Mouse (Mus musculus): ENCODE measurements around the gene Nup133. TPM values are rescaled to one million over a fixed set of nuclear protein-coding genes. Genes with fewer than 3 reads are reported as not detected.

The Nup133 gene
- polyA plus RNA-seq, 1 experiment = 0.92 TPM

DNA sequence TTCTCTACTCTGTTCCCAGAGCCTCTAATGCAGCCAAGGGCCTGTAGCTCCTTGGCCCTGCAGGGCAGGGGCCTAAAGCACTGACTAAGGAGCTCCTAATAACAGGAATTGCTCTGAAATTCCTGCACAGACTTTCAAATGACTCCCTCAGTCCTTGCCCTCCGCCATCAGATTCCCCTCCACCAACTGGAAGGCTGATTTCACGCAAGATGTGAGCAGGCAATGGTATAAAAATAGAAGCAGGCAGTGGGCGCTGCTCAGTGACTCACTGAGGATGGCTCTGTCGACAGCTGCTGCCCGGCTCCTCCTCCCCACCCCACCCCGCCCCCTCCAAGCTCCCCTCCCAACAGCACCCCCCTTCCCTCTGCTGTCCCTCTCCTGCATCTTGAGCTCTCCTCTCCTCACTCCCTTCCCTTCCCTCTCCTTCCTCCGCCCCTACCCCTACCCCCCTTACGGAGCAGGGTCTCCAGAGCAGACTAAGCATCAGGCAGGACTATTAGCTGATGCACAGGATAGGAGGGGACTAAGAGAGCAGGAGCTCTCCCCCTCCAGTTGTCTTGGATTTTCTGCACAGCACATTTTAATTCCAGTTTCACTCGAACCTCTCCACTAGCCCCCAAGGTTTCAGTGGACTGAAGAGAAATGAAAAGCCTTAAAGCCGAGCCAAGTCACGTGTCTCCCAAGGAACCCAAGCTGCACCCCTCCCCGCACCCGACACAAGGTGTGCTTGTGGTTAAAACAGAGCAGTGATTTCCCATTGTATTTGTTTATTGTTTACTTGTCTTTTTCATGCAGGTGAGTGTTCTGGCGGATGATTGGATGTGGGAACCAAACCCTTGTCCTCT is 64.1 kb downstream of the Nup133 start:
- no peak for TF ChIP-seq GATA1 (IDR thresholded peaks at IDR 0.05; ENCODE audit: low read length)
- TF ChIP-seq TAL1 (IDR thresholded peaks at IDR 0.05; ENCODE audit: low read length) = no peak
- no peaks in the 10 kb centered on the region for H3K4me1 ChIP-seq (ENCODE audit: control insufficient read depth)
- peaks cover 54% of the 10 kb centered on the region for H3K27me3 ChIP-seq (ENCODE audit: control insufficient read depth)
- no peaks in the 10 kb centered on the region for H3K9me3 ChIP-seq (ENCODE audit: control insufficient read depth, low read length)
- H3K4me3 ChIP-seq (replicated peaks) = no peak overlapping the region
- H3K36me3 ChIP-seq (ENCODE audit: control insufficient read depth) = no peaks in the 10 kb centered on the region

- H3K36me3 ChIP-seq (ENCODE audit: control insufficient read depth) = no peaks in the 10 kb centered on the region
- H3K9me3 ChIP-seq (ENCODE audit: control insufficient read depth, low read length) = no peaks in the 10 kb centered on the region
- H3K4me1 ChIP-seq (ENCODE audit: control insufficient read depth) = no peaks in the 10 kb centered on the region
- no peak overlapping the region for H3K4me3 ChIP-seq (replicated peaks)
- H3K27me3 ChIP-seq (ENCODE audit: control insufficient read depth) = peaks cover 43% of the 10 kb centered on the region
- TF ChIP-seq GATA1 (IDR thresholded peaks at IDR 0.05; ENCODE audit: low read length) = no peak
- TF ChIP-seq TAL1 (IDR thresholded peaks at IDR 0.05; ENCODE audit: low read length) = no peak
Measured at GRCm38 (mm10) chr8:123883094-123883493, 66.0 kb downstream of the Nup133 start.

- peaks cover 40% of the 10 kb centered on the region for H3K27me3 ChIP-seq (ENCODE audit: control insufficient read depth)
Measured at GRCm38 (mm10) chr8:123882412-123882811, 66.7 kb downstream of the Nup133 start.

DNA sequence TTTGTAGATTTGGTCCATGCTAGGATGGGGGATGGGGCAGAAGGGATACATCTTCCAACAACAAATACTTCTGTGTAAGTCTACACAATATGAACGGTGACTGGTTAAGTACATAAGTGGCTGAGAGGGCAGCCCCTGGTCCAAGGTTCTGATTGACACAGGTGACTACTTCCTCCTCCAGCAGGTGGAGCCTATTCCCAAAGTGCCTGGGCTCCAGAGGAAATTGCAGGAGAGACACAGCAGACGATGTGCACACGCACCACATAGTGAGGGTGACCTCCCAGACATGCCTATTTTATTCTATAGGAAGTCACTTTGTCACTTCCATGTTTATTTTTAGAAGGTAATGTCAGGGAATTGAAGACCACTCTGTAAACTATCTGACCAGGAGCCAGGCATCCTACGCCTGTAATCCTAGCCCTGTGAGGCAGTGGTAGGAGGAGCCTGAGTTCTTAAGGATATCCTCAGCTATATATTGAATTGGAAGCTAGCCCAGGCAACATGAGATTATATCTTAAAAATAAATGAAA is 68.2 kb downstream of the Nup133 start:
- Histone ChIP-seq H3K36me3 (ENCODE audit: control insufficient read depth) (no peaks in the 10 kb centered on the region), H3K27me3 (ENCODE audit: control insufficient read depth) (peaks cover 26% of the 10 kb centered on the region), H3K9me3 (ENCODE audit: control insufficient read depth, low read length) (no peaks in the 10 kb centered on the region), H3K4me1 (ENCODE audit: control insufficient read depth) (no peaks in the 10 kb centered on the region), H3K4me3 (replicated peaks) (no peak overlapping the region)
- TF ChIP-seq TAL1 (IDR thresholded peaks at IDR 0.05; ENCODE audit: low read length) = no peak
- TF ChIP-seq GATA1 (IDR thresholded peaks at IDR 0.05; ENCODE audit: low read length) = no peak

More at GRCm38 (mm10) chr8:123882412-123882811, 66.7 kb downstream of the Nup133 start:
- H3K36me3 ChIP-seq (ENCODE audit: control insufficient read depth) = no peaks in the 10 kb centered on the region
- H3K4me1 ChIP-seq (ENCODE audit: control insufficient read depth) = no peaks in the 10 kb centered on the region
- TF ChIP-seq GATA1 (IDR thresholded peaks at IDR 0.05; ENCODE audit: low read length) = no peak
- no peak for TF ChIP-seq TAL1 (IDR thresholded peaks at IDR 0.05; ENCODE audit: low read length)
- H3K9me3 ChIP-seq (ENCODE audit: control insufficient read depth, low read length) = no peaks in the 10 kb centered on the region
- no peak overlapping the region for H3K4me3 ChIP-seq (replicated peaks)

- Histone ChIP-seq H3K27me3 (ENCODE audit: control insufficient read depth) (peaks cover 20% of the 10 kb centered on the region), H3K36me3 (ENCODE audit: control insufficient read depth) (no peaks in the 10 kb centered on the region), H3K9me3 (ENCODE audit: control insufficient read depth, low read length) (no peaks in the 10 kb centered on the region), H3K4me1 (ENCODE audit: control insufficient read depth) (no peaks in the 10 kb centered on the region), H3K4me3 (replicated peaks) (no peak overlapping the region)
- no peak for TF ChIP-seq TAL1 (IDR thresholded peaks at IDR 0.05; ENCODE audit: low read length)
- no peak for TF ChIP-seq GATA1 (IDR thresholded peaks at IDR 0.05; ENCODE audit: low read length)
Measured at GRCm38 (mm10) chr8:123880271-123880670, 68.8 kb downstream of the Nup133 start.

- Histone ChIP-seq H3K4me3 (replicated peaks) (no peak overlapping the region), H3K9me3 (ENCODE audit: control insufficient read depth, low read length) (no peaks in the 10 kb centered on the region), H3K27me3 (ENCODE audit: control insufficient read depth) (no peaks in the 10 kb centered on the region; the same call in 1 of the 2 replicates), H3K4me1 (ENCODE audit: control insufficient read depth) (no peaks in the 10 kb centered on the region), H3K36me3 (ENCODE audit: control insufficient read depth) (no peaks in the 10 kb centered on the region)
- no peak for TF ChIP-seq GATA1 (IDR thresholded peaks at IDR 0.05; ENCODE audit: low read length)
- TF ChIP-seq TAL1 (IDR thresholded peaks at IDR 0.05; ENCODE audit: low read length) = no peak
Measured at GRCm38 (mm10) chr8:123877865-123878264, 71.2 kb downstream of the Nup133 start.

GRCm38 (mm10) chr8:123874324-123874723 is 74.7 kb downstream of the Nup133 start:
- no peak for TF ChIP-seq TAL1 (IDR thresholded peaks at IDR 0.05; ENCODE audit: low read length)
- no peak for TF ChIP-seq GATA1 (IDR thresholded peaks at IDR 0.05; ENCODE audit: low read length)

DNA sequence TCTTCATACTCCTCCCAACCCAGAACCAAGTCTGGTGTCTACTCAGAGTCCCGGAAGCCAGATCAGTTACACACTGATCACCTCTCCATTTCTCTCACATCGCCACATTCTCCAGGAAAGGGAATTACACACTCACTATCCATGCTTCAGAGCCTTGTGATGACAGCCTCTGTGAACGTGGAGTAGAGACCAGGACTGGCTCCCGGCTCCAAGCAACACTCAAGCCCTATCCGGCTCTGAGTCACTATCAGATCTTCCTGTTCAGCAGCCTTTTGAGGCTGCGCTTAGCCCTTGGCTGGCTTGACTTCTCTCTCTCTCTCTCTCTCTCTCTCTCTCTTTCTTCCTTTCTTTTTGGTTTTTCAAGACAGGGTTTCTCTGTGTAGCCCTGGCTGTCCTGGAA is 75.7 kb downstream of the Nup133 start:
- TF ChIP-seq GATA1 (IDR thresholded peaks at IDR 0.05; ENCODE audit: low read length) (no peak), TAL1 (IDR thresholded peaks at IDR 0.05; ENCODE audit: low read length) (no peak)
- Histone ChIP-seq H3K9me3 (ENCODE audit: control insufficient read depth, low read length) (no peaks in the 10 kb centered on the region), H3K4me3 (replicated peaks) (no peak overlapping the region), H3K36me3 (ENCODE audit: control insufficient read depth) (no peaks in the 10 kb centered on the region), H3K27me3 (ENCODE audit: control insufficient read depth) (no peaks in the 10 kb centered on the region), H3K4me1 (ENCODE audit: control insufficient read depth) (no peaks in the 10 kb centered on the region)

More at GRCm38 (mm10) chr8:123874324-123874723, 74.7 kb downstream of the Nup133 start:
- Histone ChIP-seq H3K9me3 (ENCODE audit: control insufficient read depth, low read length) (no peaks in the 10 kb centered on the region), H3K4me1 (ENCODE audit: control insufficient read depth) (no peaks in the 10 kb centered on the region), H3K27me3 (ENCODE audit: control insufficient read depth) (no peaks in the 10 kb centered on the region), H3K36me3 (ENCODE audit: control insufficient read depth) (no peaks in the 10 kb centered on the region), H3K4me3 (replicated peaks) (no peak overlapping the region)

DNA sequence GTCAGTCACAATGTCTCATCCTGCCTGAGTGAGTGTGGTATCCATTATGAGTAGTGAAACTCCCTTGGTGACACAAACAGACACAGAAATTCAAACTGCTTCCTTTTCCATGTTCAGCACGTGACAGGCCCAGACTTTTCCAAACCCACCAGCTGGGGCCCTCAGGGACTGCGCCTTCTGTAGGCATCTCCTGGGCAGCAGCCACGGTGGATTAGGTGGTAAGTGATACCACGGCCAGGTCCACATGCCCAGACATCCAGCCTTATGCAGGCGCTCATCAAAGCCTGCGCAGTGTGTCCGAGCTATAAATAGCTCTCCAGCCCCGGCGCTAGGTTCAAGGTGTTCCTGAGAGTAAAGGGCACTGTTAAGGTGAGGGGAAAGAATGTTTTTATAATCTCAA is 77.0 kb downstream of the Nup133 start:
- H3K36me3 ChIP-seq (ENCODE audit: control insufficient read depth) = no peaks in the 10 kb centered on the region
- H3K9me3 ChIP-seq (ENCODE audit: control insufficient read depth, low read length) = no peaks in the 10 kb centered on the region
- no peaks in the 10 kb centered on the region; the same call in 1 of the 2 replicates for H3K27me3 ChIP-seq (ENCODE audit: control insufficient read depth)
- H3K4me1 ChIP-seq (ENCODE audit: control insufficient read depth) = no peaks in the 10 kb centered on the region
- no peak overlapping the region for H3K4me3 ChIP-seq (replicated peaks)
- no peak for TF ChIP-seq TAL1 (IDR thresholded peaks at IDR 0.05; ENCODE audit: low read length)
- TF ChIP-seq GATA1 (IDR thresholded peaks at IDR 0.05; ENCODE audit: low read length) = no peak

All from erythroblast, embryonic 14.5 days (primary cell).